Mouse (Mus musculus) cerebellum, adult (tissue): ENCODE measurements at regions not wholly inside any gene's neighbourhood (a gene's known extent, or its start where the extent isn't known, plus 50 kb on each side); places are given as distances from the start of the nearest gene placed in this dataset.

Source experiments
- ATAC-seq: cut with Nextera tagmentation; 2 replicates; pipeline ENCODE4 v1.9.2; 2017; ENCODE audit warnings: mild to moderate bottlenecking, moderate library complexity, mixed read lengths; ENCODE audit not compliant: insufficient number of reproducible peaks, low FRiP score, low TSS enrichment

- no peak for ATAC-seq
These were observed 852.0 kb upstream of the Agtr1b start for GRCm38 (mm10) chr3:21218936-21219335.

GRCm38 (mm10) chr3:21241184-21241583, 835.3 kb upstream of the Tbl1xr1 start:
- ATAC-seq = no peak

DNA sequence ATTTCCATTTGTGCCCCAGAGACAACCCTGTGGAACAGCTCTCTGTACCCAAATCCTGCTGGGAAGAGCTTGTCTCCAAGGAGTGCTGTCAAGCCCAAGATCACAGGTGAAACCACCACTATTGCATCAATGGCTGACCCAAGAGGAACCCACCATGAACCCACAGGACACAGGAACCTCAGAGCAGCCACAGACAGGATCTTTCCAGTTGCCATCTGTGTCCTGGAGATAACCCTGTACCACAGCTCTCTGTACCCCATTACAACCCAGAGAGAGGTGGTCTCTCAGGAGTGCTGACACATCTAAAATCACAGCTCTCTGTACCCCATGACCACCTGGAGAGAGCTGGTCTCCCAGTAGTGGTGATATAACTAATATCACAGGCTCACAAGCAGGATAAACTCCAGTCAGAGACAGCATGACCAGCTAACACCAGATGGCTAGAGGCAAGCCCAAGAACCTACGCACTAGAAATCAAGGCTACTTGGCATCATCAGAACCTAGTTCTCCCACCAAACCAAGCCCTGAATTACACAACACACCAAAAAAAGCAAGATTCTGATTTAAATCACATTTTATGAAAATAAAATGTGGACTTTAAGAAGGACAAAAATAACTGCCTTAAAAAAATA, 820.2 kb upstream of the Tbl1xr1 start:
- ATAC-seq = no peak

DNA sequence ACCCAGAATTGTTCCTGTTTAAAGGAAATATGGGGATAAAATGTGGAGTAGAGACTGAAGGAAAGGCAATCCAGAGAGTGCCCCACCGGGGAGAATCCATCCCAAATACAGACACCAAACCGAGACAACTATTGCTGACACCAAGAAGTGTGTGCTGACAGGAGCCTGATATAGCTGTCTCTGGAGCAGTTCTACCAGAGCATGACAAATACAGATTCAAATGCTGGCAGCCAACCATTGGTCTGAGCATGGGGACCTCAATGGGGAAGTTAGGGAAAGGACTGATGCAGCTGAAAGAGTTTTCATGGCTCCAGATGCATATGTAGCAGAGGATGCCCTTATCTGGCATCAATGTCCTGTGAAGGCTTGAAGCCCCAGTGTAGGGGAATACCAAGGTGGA, 813.1 kb upstream of the Tbl1xr1 start:
- no peak for ATAC-seq

- no peak for ATAC-seq
These were observed 811.0 kb upstream of the Tbl1xr1 start for GRCm38 (mm10) chr3:21265491-21265890.

- no peak for ATAC-seq
These were observed 807.9 kb upstream of the Tbl1xr1 start for GRCm38 (mm10) chr3:21268429-21269129.

GRCm38 (mm10) chr3:21269130-21269440, 807.4 kb upstream of the Tbl1xr1 start:
- ATAC-seq = no peak

- ATAC-seq = no peak
These were observed 805.7 kb upstream of the Tbl1xr1 start for GRCm38 (mm10) chr3:21270788-21271187.

- no peak for ATAC-seq
These were observed 804.2 kb upstream of the Tbl1xr1 start for GRCm38 (mm10) chr3:21272219-21272618.

GRCm38 (mm10) chr3:21292774-21293173, 783.7 kb upstream of the Tbl1xr1 start:
- ATAC-seq = no peak

- no peak for ATAC-seq
These were observed 783.1 kb upstream of the Tbl1xr1 start for GRCm38 (mm10) chr3:21293308-21293707.

GRCm38 (mm10) chr3:21294776-21295175, 781.7 kb upstream of the Tbl1xr1 start:
- no peak for ATAC-seq

GRCm38 (mm10) chr3:21296581-21297110, 779.8 kb upstream of the Tbl1xr1 start:
- no peak for ATAC-seq

DNA sequence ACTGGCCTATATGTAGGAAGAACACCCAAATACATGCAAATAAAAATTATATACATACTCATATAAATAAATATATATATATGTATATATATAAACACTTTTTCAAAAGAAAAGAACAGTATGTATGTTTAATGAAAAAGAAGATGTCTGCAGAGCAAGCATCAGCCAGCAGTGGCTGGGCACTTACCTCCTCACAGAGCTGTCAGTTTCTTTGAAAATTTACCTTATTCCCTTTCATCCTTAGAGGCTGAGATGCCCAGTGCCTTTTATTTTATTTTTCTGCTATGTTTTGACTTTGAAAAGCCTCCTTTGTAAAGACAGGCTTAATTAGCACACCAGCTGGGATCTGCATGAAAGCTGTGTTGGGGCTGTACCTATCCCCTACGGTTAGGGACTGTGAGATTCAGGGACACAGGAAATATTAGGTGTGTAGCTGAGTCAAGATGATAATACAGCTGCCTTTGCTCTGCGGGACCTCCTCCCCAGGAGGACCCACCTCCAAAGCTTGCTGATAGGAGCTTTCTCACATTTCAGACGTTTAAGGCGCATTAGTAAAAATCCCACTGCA, 751.0 kb upstream of the Tbl1xr1 start:
- ATAC-seq = no peak

DNA sequence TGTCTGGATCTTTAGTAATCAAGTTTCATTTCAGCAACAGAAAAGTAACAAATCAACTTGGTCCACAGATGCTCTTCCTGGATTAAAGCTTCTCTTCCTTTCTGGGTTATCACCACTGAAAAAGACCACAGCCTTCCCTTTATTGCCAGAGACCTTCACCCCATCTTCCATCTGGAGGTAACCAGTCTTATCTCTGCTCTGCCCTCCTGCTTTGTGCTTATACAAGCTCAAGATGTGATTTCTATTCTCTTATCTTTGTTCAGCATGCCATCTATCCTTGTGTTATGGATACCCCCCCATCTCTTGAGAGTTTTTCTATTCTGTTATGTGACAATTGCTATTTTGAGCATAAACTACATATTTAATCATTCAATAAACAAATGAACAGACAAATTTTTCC, 734.5 kb upstream of the Tbl1xr1 start:
- no peak for ATAC-seq

DNA sequence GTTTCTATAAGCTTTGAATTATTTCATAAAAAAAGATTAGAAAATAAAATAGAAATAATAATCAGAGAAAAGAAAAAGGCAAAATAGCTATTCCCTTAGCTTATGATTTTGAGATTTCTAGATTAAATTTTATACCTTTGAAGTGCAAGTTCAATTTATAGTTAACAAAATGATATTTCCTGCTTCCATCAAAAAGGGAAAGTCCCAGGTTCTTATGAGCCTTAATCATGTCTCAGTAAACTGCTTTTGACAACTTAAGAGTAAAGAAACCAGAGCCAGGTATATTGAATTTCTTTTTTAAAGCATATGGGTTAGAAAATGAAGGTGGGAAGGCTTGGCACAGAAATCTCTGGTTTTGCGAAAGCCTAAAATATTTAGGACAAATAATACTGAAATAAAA, 733.4 kb upstream of the Tbl1xr1 start:
- ATAC-seq = no peak

GRCm38 (mm10) chr3:21349421-21349820, 727.0 kb upstream of the Tbl1xr1 start:
- ATAC-seq = no peak

DNA sequence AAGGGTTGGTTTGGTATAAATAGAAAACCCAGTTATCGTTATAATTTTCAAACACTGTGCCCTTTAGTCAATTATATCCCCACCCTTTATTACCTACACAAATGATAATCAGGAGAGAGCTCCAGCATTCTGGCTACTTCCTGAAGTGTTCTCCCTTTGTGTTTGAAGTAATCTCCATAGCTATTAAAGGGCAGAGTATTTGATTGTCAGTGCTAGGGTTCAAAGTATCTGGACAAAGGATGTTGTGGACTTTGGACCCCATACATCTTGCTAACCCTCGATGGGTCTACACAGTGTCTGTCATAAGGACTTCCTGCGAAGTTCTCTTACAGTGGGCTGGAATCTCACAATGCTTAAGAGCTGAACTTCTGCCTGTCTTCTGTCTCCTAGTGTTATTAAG, 720.3 kb upstream of the Tbl1xr1 start:
- ATAC-seq = no peak

DNA sequence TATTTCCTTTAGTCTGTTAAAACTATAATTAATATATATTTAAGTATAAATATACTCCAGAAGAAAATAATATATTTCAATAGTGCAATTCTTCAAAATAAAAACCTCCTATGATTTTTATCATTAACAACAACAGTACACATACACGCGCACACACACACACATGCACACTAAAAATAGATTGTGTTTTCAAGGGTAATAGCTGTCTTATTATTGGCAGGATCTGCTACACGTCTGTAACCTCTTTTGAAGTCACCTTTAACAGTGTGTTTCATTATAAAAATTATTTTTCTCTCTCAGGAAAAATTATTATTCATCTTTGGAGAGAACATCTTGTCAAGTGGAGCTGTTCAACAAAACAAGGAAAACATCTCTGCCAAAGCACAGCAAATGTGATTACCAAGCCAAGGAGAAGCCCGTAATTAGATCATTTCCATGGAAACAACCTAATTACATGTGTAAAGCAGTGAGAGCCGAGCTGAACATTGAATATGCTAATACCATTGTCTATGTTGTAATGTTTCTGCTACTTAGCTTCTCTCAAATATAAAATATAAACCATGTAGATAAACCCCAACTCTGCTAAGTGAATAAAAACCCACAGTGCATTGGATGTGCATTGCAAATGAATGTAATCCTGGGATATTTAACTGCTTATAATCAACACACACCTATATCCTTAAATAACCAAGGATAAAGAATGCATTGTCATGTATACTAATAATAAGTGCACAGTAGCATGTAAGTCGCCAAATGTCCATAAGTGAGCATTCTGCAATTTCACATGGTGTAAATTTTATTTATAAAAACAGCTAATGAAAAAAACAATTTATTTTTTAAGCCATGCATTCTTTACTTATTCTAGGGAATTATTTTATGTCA, 719.4 kb upstream of the Tbl1xr1 start:
- ATAC-seq = peak; percentile 79

DNA sequence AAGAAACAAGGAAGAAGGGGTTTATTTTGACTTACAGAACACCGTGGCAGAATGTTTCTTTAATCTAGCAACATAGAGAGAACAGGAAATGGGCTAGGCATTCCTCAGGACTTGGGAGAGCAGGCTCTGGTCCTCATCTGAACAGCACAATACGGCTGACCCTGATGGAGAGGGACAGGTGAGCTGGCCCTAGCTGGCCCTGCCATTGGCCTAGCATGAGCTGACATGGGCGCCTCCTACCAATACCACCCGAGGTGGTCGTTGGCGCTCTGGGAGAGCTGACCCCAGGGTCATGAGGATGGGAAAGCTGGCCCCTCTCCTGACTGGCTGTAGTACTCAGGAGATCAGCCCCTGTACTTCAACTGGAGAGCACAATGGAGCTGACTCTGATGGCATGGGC, 718.4 kb upstream of the Tbl1xr1 start:
- ATAC-seq = no peak

GRCm38 (mm10) chr3:21361069-21361468, 715.4 kb upstream of the Tbl1xr1 start:
- no peak for ATAC-seq
